Mouse (Mus musculus): ENCODE measurements around the gene Alkbh7. TPM values are rescaled to one million over a fixed set of nuclear protein-coding genes. Genes with fewer than 3 reads are reported as not detected.

The Alkbh7 gene
- 54.4 and 59.2 TPM in 2 replicates for polyA plus RNA-seq (2012; rRNA removed)

DNA sequence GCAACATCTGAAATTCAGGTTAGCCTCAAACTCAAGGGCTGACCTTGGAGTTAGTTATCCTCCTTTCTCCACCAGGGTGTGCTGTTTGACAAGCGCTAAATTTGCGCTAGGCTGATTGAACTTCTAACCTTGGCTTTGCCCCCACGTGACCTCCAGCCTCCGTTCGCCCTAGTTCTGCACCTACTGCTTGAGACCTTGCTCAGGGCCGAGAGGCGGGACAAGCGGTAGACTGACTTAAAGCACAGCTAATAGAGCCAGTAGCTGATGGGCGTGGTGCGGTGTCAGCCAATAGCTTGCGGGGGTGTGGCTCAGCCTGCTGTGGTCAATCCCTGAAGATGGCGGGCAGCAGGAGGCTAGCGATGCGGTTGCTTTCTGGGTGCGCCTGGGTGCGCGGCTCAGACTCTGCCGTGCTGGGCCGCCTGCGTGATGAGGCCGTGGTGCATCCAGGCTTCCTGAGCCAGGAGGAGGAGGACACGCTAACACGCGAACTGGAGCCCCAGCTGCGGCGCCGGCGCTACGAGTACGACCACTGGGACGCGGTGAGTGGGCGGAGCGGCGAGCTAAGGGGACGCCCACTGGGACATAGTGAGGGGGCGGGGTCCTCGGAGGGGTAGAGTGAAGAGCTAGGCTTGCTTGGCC lies at the start of gene Alkbh7:
Gene Alkbh7 (plus strand): TSS at position 311 of the 639 bp plus-strand sequence.
- peak; percentile 99 for DNase-seq

DNA sequence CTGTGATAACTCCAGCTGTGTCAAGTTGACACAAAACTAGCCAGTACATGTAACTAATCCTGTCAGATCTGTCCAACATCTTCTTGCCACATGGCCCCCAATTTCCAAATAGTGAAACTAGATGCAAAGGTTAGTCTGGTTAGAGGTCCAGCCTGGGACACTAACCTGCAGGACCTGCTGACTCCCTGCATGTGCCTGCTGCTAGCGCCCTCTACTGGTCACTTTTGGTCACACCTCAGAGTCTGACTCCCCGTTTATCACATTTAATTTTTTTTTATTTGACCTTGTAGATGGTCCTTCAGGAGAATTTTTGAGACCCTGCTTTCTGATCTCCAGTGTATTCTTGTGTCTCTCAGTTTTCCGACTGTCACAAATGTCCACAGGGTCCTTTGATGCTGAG lies 46.2 kb upstream of the Alkbh7 start:
- Histone ChIP-seq H3K36me3 (ENCODE audit: control insufficient read depth, insufficient read depth, low read length) (no peaks in the 10 kb centered on the region), H3K4me1 (ENCODE audit: control insufficient read depth, insufficient read depth, low read length) (no peaks in the 10 kb centered on the region), H3K4me3 (ENCODE audit: insufficient read depth, low read depth, low read length) (no peak overlapping the region), H3K27me3 (replicated peaks; ENCODE audit: control insufficient read depth, insufficient read depth, low read length) (no peaks in the 10 kb centered on the region; the same call in 1 of the 2 replicates), H3K27ac (ENCODE audit: insufficient read depth, low read depth, low read length) (no peak overlapping the region)
- TF ChIP-seq CTCF (conservative IDR thresholded peaks at IDR 0.05; ENCODE audit: insufficient read depth, insufficient read length, low read depth, low read length) (peak; percentile 87), POLR2A (IDR thresholded peaks at IDR 0.05; ENCODE audit: low read depth, low read length) (no peak)
- peak; percentile 64 for DNase-seq
- 23% methylated on average over 3 of the region's 3 CpGs for WGBS

More for the DNA sequence above, at the start of gene Alkbh7:
- Histone ChIP-seq H3K4me3 (ENCODE audit: insufficient read depth, low read depth, low read length) (peak within 1 kb of the TSS; percentile 90), H3K4me1 (ENCODE audit: control insufficient read depth, insufficient read depth, low read length) (peaks cover 3% of the 10 kb centered on the region; the same call in 1 of the 2 replicates), H3K36me3 (ENCODE audit: control insufficient read depth, insufficient read depth, low read length) (no peaks in the 10 kb centered on the region; the same call in 1 of the 2 replicates), H3K27ac (ENCODE audit: insufficient read depth, low read depth, low read length) (peak within 1 kb of the TSS; percentile 82), H3K27me3 (replicated peaks; ENCODE audit: control insufficient read depth, insufficient read depth, low read length) (no peaks in the 10 kb centered on the region)
- TF ChIP-seq CTCF (conservative IDR thresholded peaks at IDR 0.05; ENCODE audit: insufficient read depth, insufficient read length, low read depth, low read length): peak; percentile 93
- no peak for TF ChIP-seq POLR2A (IDR thresholded peaks at IDR 0.05; ENCODE audit: low read depth, low read length)
- WGBS: under 1% methylated on average over 38 of the region's 38 CpGs

DNA sequence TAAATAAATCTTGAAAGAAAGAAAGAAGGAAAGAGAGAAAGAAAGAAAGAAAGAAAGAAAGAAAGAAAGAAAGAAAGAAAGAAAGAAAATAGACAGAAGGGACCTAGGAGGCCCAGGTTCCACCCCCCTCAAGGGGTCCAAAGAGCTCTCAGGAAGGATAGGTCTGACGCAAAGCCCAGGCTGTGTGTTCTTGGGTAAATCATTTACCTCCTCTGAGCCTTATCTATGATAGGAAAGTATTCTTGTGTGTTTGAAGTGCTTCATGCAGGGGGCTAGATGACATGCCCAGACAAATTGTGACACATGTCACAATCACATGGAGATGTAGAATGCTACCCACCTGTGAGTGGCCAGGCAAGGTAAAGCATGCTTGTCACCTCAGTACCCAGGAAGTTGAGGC lies 44.5 kb upstream of the Alkbh7 start:
- H3K4me3 ChIP-seq (ENCODE audit: insufficient read depth, low read depth, low read length): no peak overlapping the region
- 68% methylated on average over 1 of the region's 1 CpGs for WGBS

DNA sequence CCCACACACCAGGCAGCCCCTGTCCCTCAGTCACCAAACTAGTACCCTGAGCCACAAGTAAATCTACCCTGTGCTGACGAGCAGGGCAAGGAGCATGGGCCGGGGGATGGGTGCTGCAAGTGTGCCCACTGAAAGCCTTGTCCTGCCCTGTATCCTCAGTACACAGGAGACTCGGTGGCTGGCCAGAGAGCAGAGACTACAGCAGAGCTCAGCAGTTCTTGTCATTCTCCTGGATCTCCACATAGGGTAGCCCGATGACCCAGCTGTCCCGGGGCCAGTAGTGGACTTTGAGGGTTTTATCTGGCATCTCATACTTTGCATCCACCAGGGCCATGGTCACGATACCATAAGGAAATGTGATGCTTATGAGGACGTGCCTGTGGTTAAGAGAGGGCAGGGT lies 42.3 kb upstream of the Alkbh7 start:
- H3K27me3 ChIP-seq (replicated peaks; ENCODE audit: control insufficient read depth, insufficient read depth, low read length): no peaks in the 10 kb centered on the region
- WGBS: 78% methylated on average over 7 of the region's 7 CpGs
- H3K27ac ChIP-seq (ENCODE audit: insufficient read depth, low read depth, low read length): no peak overlapping the region
- DNase-seq: no peak
- H3K4me3 ChIP-seq (ENCODE audit: insufficient read depth, low read depth, low read length): no peak overlapping the region
- H3K4me1 ChIP-seq (ENCODE audit: control insufficient read depth, insufficient read depth, low read length): no peaks in the 10 kb centered on the region
- no peaks in the 10 kb centered on the region for H3K36me3 ChIP-seq (ENCODE audit: control insufficient read depth, insufficient read depth, low read length)
- TF ChIP-seq POLR2A (IDR thresholded peaks at IDR 0.05; ENCODE audit: low read depth, low read length): no peak
- TF ChIP-seq CTCF (conservative IDR thresholded peaks at IDR 0.05; ENCODE audit: insufficient read depth, insufficient read length, low read depth, low read length): no peak

More for the DNA sequence above, 44.5 kb upstream of the Alkbh7 start:
- TF ChIP-seq CTCF (conservative IDR thresholded peaks at IDR 0.05; ENCODE audit: insufficient read depth, insufficient read length, low read depth, low read length) (no peak), POLR2A (IDR thresholded peaks at IDR 0.05; ENCODE audit: low read depth, low read length) (no peak)
- no peak overlapping the region for H3K27ac ChIP-seq (ENCODE audit: insufficient read depth, low read depth, low read length)
- no peaks in the 10 kb centered on the region; the same call in 1 of the 2 replicates for H3K27me3 ChIP-seq (replicated peaks; ENCODE audit: control insufficient read depth, insufficient read depth, low read length)
- H3K4me1 ChIP-seq (ENCODE audit: control insufficient read depth, insufficient read depth, low read length): no peaks in the 10 kb centered on the region
- no peak for DNase-seq
- H3K36me3 ChIP-seq (ENCODE audit: control insufficient read depth, insufficient read depth, low read length): no peaks in the 10 kb centered on the region

DNA sequence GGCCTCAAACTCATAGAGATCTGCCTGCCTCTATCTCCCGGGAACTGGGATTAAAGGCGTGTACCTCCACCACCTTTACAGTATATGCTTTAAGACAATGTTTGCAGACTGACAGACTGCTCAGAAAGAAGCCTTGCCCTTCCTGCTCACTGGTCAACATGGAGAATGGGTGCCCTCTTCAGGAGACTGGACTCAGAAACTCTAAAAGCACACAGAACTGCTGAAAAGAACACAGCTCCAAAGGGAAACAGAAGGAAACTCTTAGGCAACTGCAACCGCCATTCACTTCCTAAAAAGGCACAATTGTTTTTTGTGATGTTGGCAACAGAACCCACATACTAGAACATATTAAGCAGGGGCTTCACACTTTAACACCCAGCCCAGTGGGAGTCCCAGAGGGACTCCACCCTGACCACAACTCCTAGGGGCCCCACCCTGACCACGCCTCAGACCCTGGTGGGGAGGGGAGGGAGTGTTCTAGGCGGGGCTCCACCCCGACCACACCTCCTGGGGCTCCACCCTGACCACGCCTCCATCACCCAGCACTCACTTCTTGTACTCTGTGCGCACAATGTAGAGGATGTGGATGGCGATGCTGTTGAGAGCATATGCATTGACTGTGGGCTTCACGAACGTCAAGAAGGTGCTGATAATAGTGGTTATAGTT lies 39.2 kb upstream of the Alkbh7 start:
- TF ChIP-seq POLR2A (IDR thresholded peaks at IDR 0.05; ENCODE audit: low read depth, low read length) (no peak), CTCF (conservative IDR thresholded peaks at IDR 0.05; ENCODE audit: insufficient read depth, insufficient read length, low read depth, low read length) (0 out of 2 replicates have a peak, but pooled peaks have one; percentile 17)
- H3K4me3 ChIP-seq (ENCODE audit: insufficient read depth, low read depth, low read length): no peak overlapping the region
- no peak overlapping the region for H3K27ac ChIP-seq (ENCODE audit: insufficient read depth, low read depth, low read length)
- 28% methylated on average over 11 of the region's 11 CpGs for WGBS
- H3K4me1 ChIP-seq (ENCODE audit: control insufficient read depth, insufficient read depth, low read length): no peaks in the 10 kb centered on the region
- DNase-seq: no peak
- H3K36me3 ChIP-seq (ENCODE audit: control insufficient read depth, insufficient read depth, low read length): no peaks in the 10 kb centered on the region
- H3K27me3 ChIP-seq (replicated peaks; ENCODE audit: control insufficient read depth, insufficient read depth, low read length): no peaks in the 10 kb centered on the region

DNA sequence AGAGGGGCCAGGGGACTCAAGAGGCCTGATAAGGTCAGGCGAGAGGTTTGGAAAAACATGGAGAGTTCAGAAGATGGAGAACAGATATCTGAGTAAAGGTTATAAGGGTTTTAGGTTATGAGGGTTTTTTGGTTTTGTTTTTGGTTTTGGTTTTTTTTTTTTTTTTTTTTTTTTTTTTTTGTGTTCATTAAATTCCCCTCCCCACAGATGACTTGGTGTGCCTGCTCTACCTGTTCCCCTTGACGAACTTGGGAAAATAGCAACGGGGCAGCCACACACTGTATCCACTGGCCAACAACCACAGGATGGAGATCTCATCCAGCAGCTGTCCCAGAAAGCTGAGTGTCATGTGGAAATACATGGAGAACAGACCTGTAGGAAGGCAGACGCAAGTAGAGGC lies 38.5 kb upstream of the Alkbh7 start:
- no peaks in the 10 kb centered on the region for H3K4me1 ChIP-seq (ENCODE audit: control insufficient read depth, insufficient read depth, low read length)
- H3K36me3 ChIP-seq (ENCODE audit: control insufficient read depth, insufficient read depth, low read length): no peaks in the 10 kb centered on the region
- no peaks in the 10 kb centered on the region for H3K27me3 ChIP-seq (replicated peaks; ENCODE audit: control insufficient read depth, insufficient read depth, low read length)
- H3K27ac ChIP-seq (ENCODE audit: insufficient read depth, low read depth, low read length): no peak overlapping the region
- 79% methylated on average over 4 of the region's 4 CpGs for WGBS
- TF ChIP-seq POLR2A (IDR thresholded peaks at IDR 0.05; ENCODE audit: low read depth, low read length): no peak
- no peak for DNase-seq
- H3K4me3 ChIP-seq (ENCODE audit: insufficient read depth, low read depth, low read length): no peak overlapping the region

DNA sequence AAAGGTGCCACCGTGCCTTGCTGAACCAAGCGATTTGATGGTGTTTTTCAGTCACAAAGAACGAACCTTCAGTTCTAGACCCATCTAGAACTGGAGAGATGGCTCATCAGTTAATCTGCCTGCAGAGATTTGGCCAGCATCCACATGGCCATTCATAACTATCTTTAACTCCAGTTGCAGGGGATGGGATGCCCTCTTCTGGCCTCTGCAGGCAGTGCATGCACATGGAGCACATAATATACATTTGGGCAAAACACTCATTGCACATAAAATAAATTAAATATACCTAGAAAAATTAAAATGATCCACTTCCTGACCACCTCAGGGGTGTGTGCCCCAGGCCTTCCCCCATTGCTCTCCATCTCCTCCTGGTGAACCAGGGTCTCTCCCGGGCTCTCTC lies 35.3 kb upstream of the Alkbh7 start:
- no peaks in the 10 kb centered on the region for H3K27me3 ChIP-seq (replicated peaks; ENCODE audit: control insufficient read depth, insufficient read depth, low read length)
- no peak overlapping the region for H3K4me3 ChIP-seq (ENCODE audit: insufficient read depth, low read depth, low read length)
- WGBS: 93% methylated on average over 4 of the region's 4 CpGs
- H3K36me3 ChIP-seq (ENCODE audit: control insufficient read depth, insufficient read depth, low read length): no peaks in the 10 kb centered on the region
- H3K27ac ChIP-seq (ENCODE audit: insufficient read depth, low read depth, low read length): no peak overlapping the region
- TF ChIP-seq POLR2A (IDR thresholded peaks at IDR 0.05; ENCODE audit: low read depth, low read length): no peak
- TF ChIP-seq CTCF (conservative IDR thresholded peaks at IDR 0.05; ENCODE audit: insufficient read depth, insufficient read length, low read depth, low read length): 0 out of 2 replicates have a peak, but pooled peaks have one; percentile 6
- DNase-seq: no peak
- H3K4me1 ChIP-seq (ENCODE audit: control insufficient read depth, insufficient read depth, low read length): no peaks in the 10 kb centered on the region
